Mouse (Mus musculus) liver, adult 2 months (tissue): ENCODE measurements around the gene Fam171b.

Experiments used
- CTCF ChIP-seq: fragments of 200-500 bp; IDR thresholded peaks from 2 replicates; pipeline ENCODE4 v1.5.1; 2011; ENCODE audit warnings: low read depth, low read length, control low read depth
- POLR2A ChIP-seq: fragments of 200-500 bp; IDR thresholded peaks from 2 replicates; pipeline ENCODE4 v1.6.1; 2011; ENCODE audit warnings: low read length, control low read depth; ENCODE audit not compliant: insufficient read depth; ENCODE audit errors: extremely low read depth

GRCm38 (mm10) chr2:83791330-83792073 lies 20.9 kb upstream of the Fam171b start:
- no peak for TF ChIP-seq CTCF
- TF ChIP-seq POLR2A = no peak
